9 mouse cellular contexts compared by ENCODE assay signal in genomic region chr1:153308179-153308914, GRCm38 (mm10). TPM values are rescaled to one million over a fixed set of nuclear protein-coding genes. Genes with fewer than 3 reads are reported as not detected.
A peak's percentile ranks its signal among the peaks of the same experiment; 100 is the strongest.
DNase-seq lines count a peak whose midpoint lies in the region; ATAC-seq and TF ChIP-seq lines count a peak whose summit lies in the region.
"Had no signal": no experiment of that assay in that cellular context is flagged by ENCODE, and none has a peak within 500 bp of the region (broad histone marks: within the 10 kb centered on the region; RNA-seq: fewer than 3 reads in every experiment).

No protein-coding gene starts in this region.

- peak overlapping the region; percentile 28 for H3K9ac ChIP-seq in hindbrain, postnatal 0 days (replicated peaks; ENCODE audit: low read length)

- DNase-seq in adrenal gland, postnatal 10 days: peak; percentile 55
- no peak for DNase-seq in adrenal gland, adult 8-10 months
- DNase-seq in brain, embryonic 14.5 days (ENCODE audit: low read depth): peak; percentile 87
- peak; percentile 53 to 71 for DNase-seq in frontal cortex, postnatal 36 days (ENCODE audit: low spot score in 2 of 2)
- DNase-seq in hindbrain, postnatal 0 days (ENCODE audit: low spot score): peak; percentile 54
- peak; percentile 63 to 75 for DNase-seq in left cerebral cortex, postnatal 36 days (ENCODE audit: low spot score in 2 of 2)
- DNase-seq in right cerebral cortex, adult 2 months (ENCODE audit: low spot score in 2 of 2): peak; percentile 41 to 62

- peaks cover 20% of the 10 kb centered on the region; the same call in 1 of the 2 replicates for H3K4me1 ChIP-seq in hindbrain, postnatal 0 days (ENCODE audit: insufficient read depth, low read length)

- peak overlapping the region; percentile 38 for H3K4me2 ChIP-seq in hindbrain, postnatal 0 days (ENCODE audit: low read depth, low read length)

- H3K27me3 ChIP-seq in hindbrain, postnatal 0 days (ENCODE audit: insufficient read depth, low read length): no peaks in the 10 kb centered on the region

- no peak for TF ChIP-seq CTCF in brain, embryonic 14.5 days (IDR thresholded peaks at IDR 0.05; ENCODE audit: borderline replicate concordance, extremely low read depth, insufficient read depth, insufficient read length)
- TF ChIP-seq CTCF in hindbrain, postnatal 0 days (IDR thresholded peaks at IDR 0.05; ENCODE audit: low read depth): no peak

- intact Hi-C loops in left cerebral cortex, postnatal 36 days (cut with DNase I): no loop called here

- WGBS in hindbrain, postnatal 0 days: 32% methylated on average over 9 of the region's 9 CpGs

- TF ChIP-seq POLR2A in brain, embryonic 14.5 days (IDR thresholded peaks at IDR 0.05; ENCODE audit: borderline replicate concordance, extremely low read depth, insufficient read depth, insufficient read length, poor library complexity, severe bottlenecking): no peak

- H3K9me3 ChIP-seq in hindbrain, postnatal 0 days (ENCODE audit: low read length): no peaks in the 10 kb centered on the region

- H3K4me3 ChIP-seq in hindbrain, postnatal 0 days (ENCODE audit: low read length): no peak overlapping the region
- H3K4me3 ChIP-seq: erythroblast, embryonic 14.5 days had no signal

- peak; percentile 53; the same call in 1 of the 2 replicates for ATAC-seq in hindbrain, postnatal 0 days
- no peak for ATAC-seq in monocyte, adult 5-6 weeks (replicated peaks; ENCODE audit: insufficient number of reproducible peaks, low FRiP score, low TSS enrichment, poor library complexity, severe bottlenecking)

- peak overlapping the region; percentile 78 for H3K27ac ChIP-seq in hindbrain, postnatal 0 days

- no peaks in the 10 kb centered on the region for H3K36me3 ChIP-seq in hindbrain, postnatal 0 days (ENCODE audit: insufficient read depth, low read length)

RNA-seq across cellular contexts. Expression of gene Lamc1, which starts 24.2 kb away (rescaled TPM):
- 100 to 1,000 TPM; 163 to 189 TPM for total RNA-seq in adrenal gland, postnatal 10 days (2021)
- 10 to 100 TPM; 49.8 to 71.5 (median 61.8) TPM for total RNA-seq in adrenal gland, adult 8-10 months (2022)
- polyA plus RNA-seq in brain, embryonic 14.5 days (2012; rRNA removed): 39.7 and 57.6 TPM in 2 replicates
- total RNA-seq in hindbrain, postnatal 0 days (2014; rRNA removed): 46.1 and 52.9 TPM in 2 replicates
- polyA plus RNA-seq in hindbrain, postnatal 0 days (2015; fragmentation: Nextera tagmentation; extraction: Ambion mirVana): 13.5 and 13.9 TPM in 2 replicates
- total RNA-seq in left cerebral cortex, postnatal 36 days (2021): 10 to 100 TPM; 27.0 to 28.7 TPM
- total RNA-seq in monocyte, adult 5-6 weeks (2017): 0.67 to 4.7 TPM (median 1.4 TPM) in 3 replicates
